Mouse (Mus musculus): ENCODE data around the gene Foxd4. TPM values are rescaled to one million over a fixed set of nuclear protein-coding genes. Genes with fewer than 3 reads are reported as not detected.

The Foxd4 gene
- total and polyA plus RNA-seq, 3 experiments = not detected

DNA sequence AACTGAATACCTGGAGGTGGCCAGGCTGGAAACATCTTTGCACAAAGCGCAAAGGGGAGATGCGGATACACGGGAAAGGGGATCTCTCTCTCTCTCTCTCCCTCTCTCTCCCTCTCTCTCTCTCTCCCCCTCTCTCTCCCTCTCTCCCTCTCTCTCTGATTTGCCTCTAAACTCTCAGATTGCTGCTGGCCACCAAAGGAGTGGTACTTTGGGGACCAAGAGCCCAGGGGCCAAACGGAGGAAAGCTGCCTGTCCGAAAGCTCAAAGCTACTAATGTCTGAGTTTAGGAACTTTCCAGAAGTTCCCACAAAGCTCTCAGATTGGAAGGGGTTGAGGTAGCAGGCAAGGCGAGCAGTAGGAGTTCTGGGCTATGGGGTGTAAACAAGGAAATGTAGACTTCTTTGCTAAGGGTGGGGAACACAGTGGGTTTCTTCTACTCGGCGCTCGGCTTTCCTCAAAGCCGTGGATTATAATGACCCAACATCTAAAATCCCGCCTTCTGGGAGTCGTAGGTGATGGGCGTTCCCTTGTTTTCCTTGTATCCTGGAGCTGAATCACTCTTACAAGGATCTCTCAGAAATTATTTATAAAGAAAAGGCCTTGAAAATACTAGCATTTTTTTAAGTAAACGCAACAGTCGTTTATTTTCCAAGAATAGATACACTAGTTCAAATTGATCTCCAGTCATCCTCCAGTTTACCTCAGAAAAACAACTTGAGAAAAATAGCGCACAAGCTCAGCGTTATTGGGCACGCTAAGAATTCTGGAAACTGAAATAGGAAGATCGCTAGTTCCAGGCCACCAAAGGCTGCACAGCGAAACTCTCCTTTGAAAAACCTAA lies 2.9 kb downstream of the Foxd4 start:
- Histone ChIP-seq H3K36me3 (replicated peaks in 1 of 2; ENCODE audit: control insufficient read depth in 1 of 2, insufficient read depth in 1 of 2, low read length in 1 of 2) (no peaks in the 10 kb centered on the region), H3K9me3 (replicated peaks; ENCODE audit: low read length) (peaks cover 15% of the 10 kb centered on the region), H3K27me3 (replicated peaks) (no peaks in the 10 kb centered on the region), H3K9ac (ENCODE audit: insufficient read depth, low read depth) (no peak overlapping the region), H3K4me3 (replicated peaks in 1 of 3; ENCODE audit: low read depth in 2 of 3, low read length in 2 of 3, poor library complexity in 1 of 3) (no peak overlapping the region), H3K4me2 (ENCODE audit: insufficient read depth, low read depth, poor library complexity, severe bottlenecking) (no peak overlapping the region), H3K79me2 (replicated peaks; ENCODE audit: control insufficient read depth, extremely low read depth, insufficient read depth, poor library complexity, severe bottlenecking) (no peaks in the 10 kb centered on the region), H3K4me1 (ENCODE audit: control insufficient read depth in 1 of 2, insufficient read depth in 2 of 2) (peaks cover 0 to 7% of the 10 kb centered on the region in 2 experiments; a peak in 2 of 4 replicates), H3K27ac (ENCODE audit: insufficient read depth, low read depth) (no peak overlapping the region)
- in situ Hi-C loops (cut with MboI; ENCODE audit: low pct_ligation_motif_present, low pct_unique_long_range_greater_than_20kb, low sequenced_read_pairs) = no loop called here
- TF ChIP-seq EP300 (IDR thresholded peaks at IDR 0.05; ENCODE audit: low read length) = no peak
- TF ChIP-seq HCFC1 (IDR thresholded peaks at IDR 0.05; ENCODE audit: low read depth, low read length) = no peak
- TF ChIP-seq UBTF (IDR thresholded peaks at IDR 0.05; ENCODE audit: low read depth, low read length) = no peak
- TF ChIP-seq JUN (IDR thresholded peaks at IDR 0.05; ENCODE audit: insufficient read depth, low read depth, low read length) = no peak
- no peak for TF ChIP-seq JUND (conservative IDR thresholded peaks at IDR 0.05; ENCODE audit: low read depth, low read length)
- TF ChIP-seq MEF2A (IDR thresholded peaks at IDR 0.05; ENCODE audit: borderline replicate concordance, low read depth, low read length) = no peak
- TF ChIP-seq POLR2A (IDR thresholded peaks at IDR 0.05; ENCODE audit: low read depth, low read length) = no peak
- no peak for TF ChIP-seq MAZ (IDR thresholded peaks at IDR 0.05; ENCODE audit: low read depth, low read length)
- TF ChIP-seq BHLHE40 (IDR thresholded peaks at IDR 0.05; ENCODE audit: low read depth, low read length) = no peak
- TF ChIP-seq TBP (conservative IDR thresholded peaks at IDR 0.05; ENCODE audit: low read depth, low read length) = no peak
- no peak for TF ChIP-seq KAT2A (IDR thresholded peaks at IDR 0.05; ENCODE audit: insufficient replicate concordance, low read length)
- no peak for TF ChIP-seq POLR2AphosphoS2 (IDR thresholded peaks at IDR 0.05; ENCODE audit: low read depth, low read length)
- TF ChIP-seq CHD1 (IDR thresholded peaks at IDR 0.05; ENCODE audit: low read depth, low read length) = no peak
- no peak for TF ChIP-seq USF2 (conservative IDR thresholded peaks at IDR 0.05; ENCODE audit: low read depth, low read length)
- no peak for TF ChIP-seq ELF1 (IDR thresholded peaks at IDR 0.05; ENCODE audit: low read depth, low read length)
- DNase-seq (ENCODE audit: extremely low read depth) = no peak
- dilution Hi-C loops (cut with MboI; ENCODE audit: extremely low pct_ligation_motif_present, extremely low pct_unique_long_range_greater_than_20kb, low sequenced_read_pairs) = no loop called here

DNA sequence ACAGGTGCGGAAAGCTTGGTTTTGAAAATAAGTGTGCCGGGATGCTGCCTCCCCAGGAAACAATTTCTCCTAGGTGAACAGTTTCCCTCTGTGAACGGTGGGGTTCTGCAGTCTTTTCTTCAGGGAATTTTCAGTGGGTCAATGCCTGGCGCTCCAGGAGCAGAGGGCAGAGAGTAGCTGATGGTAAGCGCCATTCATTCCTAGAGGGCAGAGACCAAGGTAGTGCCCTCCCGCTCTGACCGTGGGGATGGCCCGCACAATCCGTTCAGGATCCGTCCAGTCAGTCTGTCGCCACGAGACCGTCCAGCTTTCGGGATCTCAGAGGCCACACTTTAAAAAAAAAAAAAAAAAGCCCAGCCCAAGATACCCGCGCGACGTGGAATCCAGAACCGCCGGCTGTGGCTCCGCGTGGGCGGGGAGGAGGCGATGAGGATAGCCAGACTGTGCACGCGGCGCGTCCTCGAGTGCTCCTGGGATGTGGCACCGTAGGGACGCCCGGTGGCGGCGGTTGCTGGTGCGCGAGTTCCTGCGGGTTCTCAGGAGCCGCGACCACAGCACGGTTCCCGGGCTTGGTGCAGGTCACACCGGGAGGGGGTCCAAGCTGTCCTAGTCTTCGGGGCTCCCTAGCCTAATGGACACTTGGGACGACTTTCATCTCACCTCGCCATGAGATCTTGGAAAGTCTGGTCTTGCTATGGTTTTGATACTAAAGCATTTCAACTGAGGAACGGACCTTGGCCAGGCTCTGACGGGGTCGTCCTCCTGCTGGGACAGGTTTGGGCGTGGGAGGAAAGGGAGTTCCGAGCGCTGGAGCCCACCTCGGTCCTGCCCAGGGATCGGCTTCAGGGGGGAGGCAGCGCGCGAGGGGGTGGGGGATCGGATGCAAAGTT lies 3.7 kb downstream of the Foxd4 start:
- in situ Hi-C loops (cut with MboI; ENCODE audit: low pct_ligation_motif_present, low pct_unique_long_range_greater_than_20kb, low sequenced_read_pairs) (no loop called here), dilution Hi-C loops (cut with MboI; ENCODE audit: extremely low pct_ligation_motif_present, extremely low pct_unique_long_range_greater_than_20kb, low sequenced_read_pairs) (no loop called here)
- Histone ChIP-seq H3K27me3 (replicated peaks) (no peaks in the 10 kb centered on the region), H3K9me3 (replicated peaks; ENCODE audit: low read length) (peaks cover 15% of the 10 kb centered on the region), H3K9ac (ENCODE audit: insufficient read depth, low read depth) (no peak overlapping the region), H3K4me3 (replicated peaks in 1 of 3; ENCODE audit: low read depth in 2 of 3, low read length in 2 of 3, poor library complexity in 1 of 3) (no peak overlapping the region), H3K79me2 (replicated peaks; ENCODE audit: control insufficient read depth, extremely low read depth, insufficient read depth, poor library complexity, severe bottlenecking) (no peaks in the 10 kb centered on the region), H3K27ac (ENCODE audit: insufficient read depth, low read depth) (no peak overlapping the region), H3K36me3 (replicated peaks in 1 of 2; ENCODE audit: control insufficient read depth in 1 of 2, insufficient read depth in 1 of 2, low read length in 1 of 2) (no peaks in the 10 kb centered on the region), H3K4me2 (ENCODE audit: insufficient read depth, low read depth, poor library complexity, severe bottlenecking) (no peak overlapping the region), H3K4me1 (ENCODE audit: control insufficient read depth in 1 of 2, insufficient read depth in 2 of 2) (peaks cover 0 to 11% of the 10 kb centered on the region in 2 experiments; a peak in 2 of 4 replicates)
- TF ChIP-seq RAD21 (IDR thresholded peaks at IDR 0.05; ENCODE audit: low read depth, low read length) = no peak
- no peak for TF ChIP-seq MAZ (IDR thresholded peaks at IDR 0.05; ENCODE audit: low read depth, low read length)
- TF ChIP-seq MAFK (IDR thresholded peaks at IDR 0.05; ENCODE audit: insufficient replicate concordance, low read length) = no peak
- TF ChIP-seq E2F4 (IDR thresholded peaks at IDR 0.05; ENCODE audit: insufficient replicate concordance, low read depth, low read length) = no peak
- TF ChIP-seq POLR2AphosphoS2 (IDR thresholded peaks at IDR 0.05; ENCODE audit: low read depth, low read length) = no peak
- TF ChIP-seq ZNF384 (IDR thresholded peaks at IDR 0.05; ENCODE audit: low read depth, low read length) = no peak
- TF ChIP-seq JUN (IDR thresholded peaks at IDR 0.05; ENCODE audit: insufficient read depth, low read depth, low read length) = no peak
- TF ChIP-seq MYC (IDR thresholded peaks at IDR 0.05; ENCODE audit: low read depth, low read length) = no peak
- TF ChIP-seq ZC3H11A (IDR thresholded peaks at IDR 0.05; ENCODE audit: low read depth, low read length) = no peak
- no peak for TF ChIP-seq SIN3A (IDR thresholded peaks at IDR 0.05; ENCODE audit: low read length)
- TF ChIP-seq EP300 (IDR thresholded peaks at IDR 0.05; ENCODE audit: low read length) = no peak
- TF ChIP-seq MXI1 (IDR thresholded peaks at IDR 0.05; ENCODE audit: low read depth, low read length) = no peak
- no peak for TF ChIP-seq CHD2 (IDR thresholded peaks at IDR 0.05; ENCODE audit: low read length)
- no peak for TF ChIP-seq TBP (conservative IDR thresholded peaks at IDR 0.05; ENCODE audit: low read depth, low read length)
- no peak for TF ChIP-seq MEF2A (IDR thresholded peaks at IDR 0.05; ENCODE audit: borderline replicate concordance, low read depth, low read length)
- TF ChIP-seq BHLHE40 (IDR thresholded peaks at IDR 0.05; ENCODE audit: low read depth, low read length) = no peak
- DNase-seq (ENCODE audit: extremely low read depth) = no peak
